Mouse (Mus musculus) layer of hippocampus, adult 18-20 months (tissue): ENCODE measurements around the gene Meox1. TPM values are rescaled to one million over a fixed set of nuclear protein-coding genes. Genes with fewer than 3 reads are reported as not detected.
A peak's percentile ranks its signal among the peaks of the same experiment; 100 is the strongest.

Source experiments
- DNase-seq, 2 experiments: peaks; one replicate each; pipeline ENCODE4 v3.0.0; 2022; ENCODE audit warnings: low spot score in 2 of 2
- total RNA-seq, 2 experiments: library from RNA; stranded (reverse); gene quantifications; 2 replicates each; pipeline ENCODE4 v1.2.3; 2021

Meox1 gene
- total RNA-seq, 2 experiments from 2014 or later, result 0.64 to 0.86 TPM

DNA sequence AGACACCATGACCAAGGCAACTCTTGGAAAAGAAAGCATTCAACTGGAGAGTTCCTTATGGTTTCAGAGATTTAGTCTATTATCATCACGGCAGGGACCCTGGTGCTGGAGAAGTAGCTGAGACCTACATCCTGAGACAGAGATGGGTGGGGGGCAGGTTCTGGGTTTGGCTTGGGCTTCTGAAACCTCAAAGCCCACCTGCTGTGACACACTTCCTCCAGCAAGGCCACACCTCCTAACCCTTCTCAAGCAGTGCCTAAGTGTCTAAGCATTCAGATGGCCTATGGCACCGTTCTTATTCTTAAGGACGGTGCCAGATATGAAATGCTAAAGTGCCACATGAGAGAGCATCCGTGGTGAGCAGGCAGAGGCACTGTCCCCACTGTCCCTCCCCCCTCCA lies 4.2 kb upstream of the Meox1 start:
- DNase-seq, result no peak

DNA sequence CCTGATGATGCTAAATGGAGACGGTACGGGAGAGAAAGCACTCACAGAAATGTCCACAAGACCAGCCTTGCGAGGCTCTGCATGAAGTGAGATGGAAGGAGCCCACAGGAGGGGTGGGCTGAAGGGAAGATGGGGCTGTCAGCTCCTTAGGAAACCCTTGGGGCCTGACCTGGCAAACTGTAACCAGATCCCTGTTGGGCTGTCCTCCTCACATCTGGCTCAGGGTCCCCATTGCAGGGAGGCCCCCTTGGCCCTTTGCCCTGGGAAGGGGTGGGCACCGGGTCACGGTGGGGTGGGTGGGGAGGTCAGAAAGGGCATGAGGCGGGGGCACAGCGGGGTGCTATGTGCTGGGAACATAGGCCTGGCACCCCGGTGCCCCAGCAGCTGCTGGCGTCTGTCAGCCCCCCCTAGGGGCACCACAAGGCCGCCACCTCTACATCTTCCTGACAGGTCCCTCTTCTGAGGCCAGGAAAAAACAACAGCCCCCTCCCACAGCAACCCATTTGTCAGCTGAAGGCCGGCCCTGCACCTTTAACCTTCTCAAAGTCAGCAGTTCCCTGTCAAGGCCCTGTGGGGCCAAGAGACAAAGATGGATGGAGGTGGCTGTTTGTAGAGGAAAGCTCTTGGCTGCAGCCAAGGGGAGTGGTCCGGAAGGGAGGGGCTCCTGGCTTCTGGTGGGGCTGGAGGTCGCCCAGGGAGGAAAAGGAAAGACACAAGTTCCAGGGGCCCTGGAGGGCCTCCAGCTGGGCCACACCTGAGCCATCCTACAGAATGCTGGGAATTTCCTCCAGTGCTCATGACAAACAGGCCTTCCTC lies 2.6 kb upstream of the Meox1 start:
- DNase-seq, result no peak

DNA sequence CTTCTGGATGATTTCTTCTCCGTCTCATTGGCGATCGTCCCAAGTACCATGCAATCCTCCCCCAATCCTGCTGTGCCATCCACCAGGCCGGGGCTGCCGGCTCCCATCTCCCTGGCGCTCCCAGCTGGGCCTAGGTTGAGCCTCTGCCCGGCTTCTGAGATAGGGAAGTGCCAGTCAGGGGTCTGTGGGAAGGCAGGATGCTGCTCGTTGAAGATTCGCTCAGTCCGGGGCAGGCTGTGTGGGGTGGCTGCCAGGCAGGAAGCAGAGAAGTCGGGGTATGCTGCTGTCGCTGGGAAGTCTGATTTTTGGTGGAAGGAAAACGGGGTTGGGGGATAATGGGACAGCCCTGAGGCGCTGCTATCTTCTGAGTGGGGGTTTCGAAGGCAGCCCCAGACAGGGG lies 614 bp downstream of the Meox1 start:
- DNase-seq, result no peak

DNA sequence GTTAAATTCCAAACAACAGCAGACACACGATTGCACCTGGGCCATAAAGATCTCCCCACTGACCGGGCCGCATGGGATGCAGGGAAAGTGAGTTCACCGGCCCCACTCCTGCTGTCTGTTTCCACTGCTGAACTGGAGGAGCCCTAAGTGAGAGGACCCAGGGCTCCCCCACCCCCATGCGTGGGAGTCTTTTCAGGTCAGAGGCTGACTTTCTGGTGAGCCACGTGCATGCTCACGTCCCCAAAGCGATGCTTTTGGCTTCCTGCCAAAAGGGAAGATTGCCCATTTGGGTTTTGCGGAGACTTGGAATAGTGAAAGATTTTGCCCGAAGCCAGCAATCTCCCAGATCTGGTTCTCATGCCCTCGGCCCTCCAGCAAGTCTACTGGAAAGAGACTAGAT lies 2.7 kb downstream of the Meox1 start:
- DNase-seq, result no peak

DNA sequence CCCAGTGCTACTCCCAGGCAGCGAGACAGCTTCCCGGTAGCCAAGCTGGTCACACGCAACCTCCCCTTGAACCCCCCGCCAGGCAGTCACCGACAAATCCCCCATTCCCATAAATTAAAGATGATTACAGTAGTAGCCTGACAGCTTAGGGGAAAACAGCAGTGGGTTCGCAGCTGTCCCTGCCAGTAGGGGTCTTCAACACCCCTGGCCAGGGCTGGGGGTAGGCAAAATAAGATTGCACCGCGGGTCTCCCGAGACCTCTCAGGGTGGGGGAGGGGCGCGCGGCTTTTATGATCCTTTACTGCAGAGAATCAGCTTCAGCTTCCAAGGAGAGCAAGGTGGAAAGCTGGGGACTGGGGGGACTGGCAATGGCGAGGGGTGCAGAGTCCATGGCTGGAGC lies 4.4 kb downstream of the Meox1 start:
- DNase-seq, result no peak

DNA sequence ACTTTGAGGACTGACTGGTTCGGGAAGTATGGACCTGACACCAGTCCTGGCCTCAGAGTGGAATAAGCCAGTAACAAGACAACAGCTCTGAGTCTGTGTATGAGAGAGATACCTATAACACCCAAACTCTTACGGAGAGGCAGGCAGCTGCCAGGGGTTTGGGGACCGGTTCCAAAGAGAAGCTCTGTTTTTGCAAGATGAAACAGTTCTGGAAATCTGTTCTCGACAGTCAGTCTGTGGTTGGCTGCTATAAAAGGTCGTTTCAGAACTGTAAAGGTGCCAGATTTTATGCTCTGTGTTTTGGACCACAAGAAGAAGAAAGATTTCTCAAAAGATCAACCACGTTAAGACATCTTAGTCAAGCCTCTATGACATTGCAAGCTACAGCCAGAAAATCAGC lies 5.4 kb downstream of the Meox1 start:
- DNase-seq, result no peak

DNA sequence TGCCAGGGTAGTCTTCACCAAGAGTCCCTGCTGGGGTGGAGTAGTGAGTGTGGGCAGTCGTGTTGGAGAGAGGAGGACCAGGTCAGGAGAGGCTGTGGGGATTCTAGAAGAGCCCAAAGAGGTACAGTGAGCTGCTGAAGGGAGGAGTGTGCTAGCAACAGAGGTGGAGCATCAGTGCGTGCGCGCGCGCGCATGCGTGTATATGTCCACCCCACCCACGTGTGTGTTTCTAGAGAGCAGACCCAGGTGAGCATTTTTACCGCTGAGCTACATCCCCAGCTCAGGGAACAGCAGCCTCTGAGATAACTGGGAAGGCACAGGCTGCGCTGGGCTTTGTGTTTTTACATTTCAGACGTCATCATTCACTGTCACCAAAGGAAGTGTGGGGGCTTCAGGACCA lies 7.7 kb downstream of the Meox1 start:
- DNase-seq, result no peak

DNA sequence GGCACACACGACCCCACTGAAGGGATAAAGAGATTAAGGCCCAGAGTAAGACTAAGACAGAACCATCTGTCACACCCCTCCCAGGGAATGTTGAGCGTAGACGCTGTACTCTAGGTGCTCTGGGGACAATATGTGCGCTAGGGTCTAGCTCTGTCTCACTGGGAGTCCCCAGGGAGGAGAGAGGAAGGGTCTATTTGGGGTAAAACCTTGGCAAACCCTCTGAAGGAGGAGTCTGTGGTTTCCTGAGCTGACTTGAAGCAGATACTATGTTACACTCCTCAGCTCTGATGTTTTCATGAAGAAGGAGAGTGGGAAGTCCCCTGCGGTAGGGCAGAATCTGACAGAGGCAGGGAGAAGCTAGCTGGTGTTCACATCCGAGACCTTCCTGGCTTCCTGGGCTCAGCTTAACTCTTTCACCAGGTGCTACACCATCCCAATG lies 8.3 kb downstream of the Meox1 start:
- DNase-seq, result no peak

DNA sequence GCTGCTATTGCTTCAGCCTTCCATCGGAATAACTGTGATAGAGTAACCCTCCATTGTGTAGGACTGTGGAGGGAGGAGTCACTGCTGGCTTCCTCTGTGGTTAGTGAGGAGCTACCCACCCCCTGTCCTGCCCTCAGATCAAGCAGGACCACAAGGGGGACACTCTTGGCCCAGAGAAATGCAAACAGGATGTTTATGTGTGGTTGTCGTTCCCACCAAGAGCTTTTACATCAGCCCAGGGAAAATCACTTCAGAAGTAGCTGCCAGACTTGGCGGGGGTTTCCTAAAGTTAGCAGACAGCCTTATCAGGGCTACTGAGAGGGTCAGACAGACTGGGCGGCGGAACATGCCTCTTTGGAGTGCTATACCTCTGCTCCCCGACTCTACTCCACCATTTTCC lies 8.9 kb downstream of the Meox1 start:
- DNase-seq, result no peak

DNA sequence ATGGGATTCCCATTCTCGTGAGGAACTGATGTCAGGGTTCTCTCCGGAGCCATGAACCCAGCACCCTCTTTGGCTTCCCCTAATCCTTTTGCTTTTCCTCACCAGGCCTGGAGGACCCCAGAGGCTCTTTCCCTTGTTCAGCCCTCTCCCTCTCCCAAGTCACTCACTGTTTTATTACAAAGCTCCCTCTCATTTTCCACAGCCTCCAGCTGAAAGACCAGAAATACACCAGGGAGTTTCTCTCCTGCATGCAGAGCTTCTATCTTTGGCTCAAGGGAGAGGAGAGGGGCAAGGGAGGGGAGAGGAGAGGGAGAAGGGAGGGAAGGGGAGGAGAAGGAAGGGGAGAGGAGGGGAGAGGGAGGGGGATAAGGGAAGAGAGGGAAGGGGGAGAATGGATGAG lies 10.3 kb downstream of the Meox1 start:
- no peak for DNase-seq

DNA sequence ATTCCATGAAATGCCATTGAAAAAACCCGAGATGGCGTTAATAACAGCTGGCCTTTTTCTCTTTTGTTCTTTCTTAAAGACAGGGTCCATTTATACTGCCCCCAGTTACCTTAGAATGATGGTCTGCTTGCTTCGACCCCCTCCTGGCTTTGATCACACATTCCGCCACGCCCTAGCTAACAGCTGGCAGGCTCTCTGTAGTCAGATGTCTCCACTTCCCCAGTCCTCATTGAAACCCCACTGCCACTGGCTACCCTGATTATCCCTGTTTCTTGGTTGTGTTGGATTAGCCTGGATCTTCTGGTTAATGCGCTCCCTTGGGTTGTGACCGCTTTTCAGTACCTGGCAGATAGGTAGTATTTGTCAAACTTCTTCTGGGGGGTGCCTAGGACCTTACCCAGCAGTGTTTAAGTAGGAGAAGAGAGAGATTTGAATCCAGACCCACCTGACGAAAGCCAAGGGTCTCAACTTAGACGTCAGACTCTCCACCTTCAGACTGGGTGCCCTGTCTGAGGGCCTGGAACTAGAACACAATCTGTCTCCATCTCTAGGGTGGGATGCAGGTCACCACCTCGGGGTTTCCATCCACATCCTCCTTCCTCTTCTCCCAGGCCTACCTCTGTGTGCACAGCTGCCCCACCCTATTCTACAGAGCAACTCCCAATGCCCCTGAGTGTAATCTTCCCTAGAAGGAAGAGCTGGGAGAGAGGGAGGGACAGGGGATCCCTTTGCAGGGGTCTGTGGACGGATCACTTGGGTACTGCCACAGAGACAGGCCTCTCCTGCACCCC lies 11.5 kb downstream of the Meox1 start:
- no peak for DNase-seq

DNA sequence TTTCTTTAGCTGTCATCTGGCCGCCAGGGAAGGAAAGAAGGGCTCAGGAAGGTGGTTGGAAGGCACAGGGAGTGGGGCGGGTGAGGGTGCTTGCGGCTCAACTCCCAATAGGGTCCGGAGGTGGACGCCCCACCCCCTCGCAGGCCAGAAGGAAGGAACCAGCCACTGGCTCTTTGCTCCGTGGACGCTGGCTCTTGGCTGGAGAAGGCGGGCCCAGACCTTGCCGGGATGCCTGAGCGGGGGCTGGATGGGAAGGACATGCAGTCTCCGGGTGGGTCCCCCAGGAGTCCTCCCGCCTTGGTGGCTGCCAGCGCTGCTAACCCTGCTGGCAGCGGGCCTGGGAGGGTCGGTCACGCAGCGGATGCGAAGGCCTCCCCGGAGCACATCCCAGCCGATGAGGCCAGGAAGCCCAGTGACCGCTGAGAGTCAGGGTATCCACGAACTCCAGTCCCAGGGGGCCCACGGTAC lies 12.5 kb downstream of the Meox1 start:
- DNase-seq, result peak in 1 of 2 experiments; percentile 9

DNA sequence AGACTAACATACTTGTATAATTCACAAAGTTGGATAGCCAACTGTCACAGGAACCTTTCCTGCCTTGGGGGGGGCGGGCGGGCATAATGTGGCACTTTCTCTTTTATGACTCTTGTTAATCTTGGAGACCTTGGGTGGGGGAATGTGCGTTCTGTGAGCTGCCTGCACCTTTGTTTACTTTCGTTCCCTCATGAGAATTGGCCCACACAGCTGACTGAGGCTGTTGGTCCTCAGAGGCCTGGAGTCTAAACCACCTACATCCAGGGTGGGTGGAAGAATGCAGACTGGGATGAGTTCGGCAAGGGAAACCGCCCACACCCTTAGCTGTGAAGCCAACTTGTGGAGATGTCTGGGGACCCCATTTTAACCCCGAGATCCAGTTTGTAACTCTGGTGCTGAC lies 13.0 kb downstream of the Meox1 start:
- no peak for DNase-seq

DNA sequence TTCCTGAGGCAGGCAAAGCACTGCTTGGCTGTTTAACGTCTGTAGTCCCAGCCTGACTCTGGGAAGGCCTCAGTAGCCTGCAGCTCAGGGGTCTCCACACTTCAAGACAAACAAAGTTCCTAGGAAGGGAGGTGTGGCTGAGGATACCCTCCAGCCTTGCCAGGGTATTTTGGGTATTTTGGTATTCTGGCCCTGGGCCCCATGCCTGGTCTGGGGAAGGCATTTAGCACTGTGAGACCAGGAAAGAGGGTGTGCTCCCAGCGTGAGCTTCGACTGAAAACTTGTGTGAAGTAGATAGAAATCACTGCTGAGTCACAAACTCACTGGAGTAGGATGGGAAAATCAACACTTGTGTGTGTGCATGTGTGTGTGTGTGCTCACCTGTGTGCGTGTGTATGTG lies 14.5 kb downstream of the Meox1 start:
- no peak for DNase-seq

DNA sequence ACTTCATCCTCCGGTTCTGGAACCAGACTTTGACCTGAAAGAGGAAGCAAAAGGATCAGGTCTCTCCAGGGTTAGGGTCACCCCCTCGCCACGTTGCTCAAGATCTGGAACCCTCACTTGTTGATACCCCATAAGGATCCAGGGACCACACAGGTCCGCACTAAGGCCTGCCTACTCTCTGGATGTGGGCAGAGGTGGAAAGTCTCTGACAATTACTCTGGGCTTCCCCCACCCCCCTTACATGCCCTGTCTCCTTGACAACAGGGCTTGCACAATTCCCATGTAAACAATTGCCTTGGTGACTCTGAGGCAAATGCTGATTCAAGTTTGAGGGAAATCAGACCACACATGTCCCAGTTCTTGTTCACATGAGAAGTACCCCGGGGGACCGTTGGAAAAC lies 15.5 kb downstream of the Meox1 start:
- peak in 1 of 2 experiments; percentile 28 for DNase-seq

DNA sequence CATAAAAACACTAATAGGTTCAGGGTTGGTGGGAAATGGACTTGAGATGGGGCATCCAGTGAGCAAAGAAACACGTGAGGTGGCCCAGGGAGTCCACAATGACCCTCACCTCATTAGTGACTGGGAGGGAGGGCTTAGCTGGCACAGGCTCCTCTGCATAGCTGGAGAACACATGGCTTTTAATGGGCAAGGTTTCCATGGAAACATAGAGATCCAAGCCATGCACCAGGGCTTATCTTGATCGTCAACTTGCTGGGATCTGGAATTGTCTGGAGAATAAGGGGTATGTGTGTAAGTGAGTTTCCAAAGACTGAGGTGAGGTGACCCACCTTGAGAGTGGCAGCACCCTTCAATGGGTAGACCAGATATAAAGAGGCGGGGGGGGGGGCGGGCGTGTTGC lies 19.2 kb downstream of the Meox1 start:
- DNase-seq, result no peak

DNA sequence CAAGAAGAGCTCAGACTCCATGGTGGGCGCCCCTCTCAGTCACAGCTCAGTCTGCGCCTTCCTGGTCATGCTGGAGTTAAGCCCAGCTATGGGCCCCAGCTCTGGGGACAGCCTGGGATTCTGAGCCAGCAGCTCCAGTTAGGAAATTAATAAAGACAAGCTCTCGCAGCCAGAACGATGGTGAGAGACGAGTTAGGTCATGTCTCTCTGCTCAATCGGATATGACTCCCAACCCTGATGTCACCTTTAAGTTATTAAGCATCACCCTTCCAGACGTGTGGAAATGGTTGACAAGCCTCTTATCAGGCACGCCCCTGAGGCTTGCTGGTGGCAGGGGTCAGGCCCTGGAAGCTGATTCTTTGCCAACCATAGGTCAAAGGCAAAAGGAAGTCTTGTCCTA lies 20.3 kb downstream of the Meox1 start:
- no peak for DNase-seq

DNA sequence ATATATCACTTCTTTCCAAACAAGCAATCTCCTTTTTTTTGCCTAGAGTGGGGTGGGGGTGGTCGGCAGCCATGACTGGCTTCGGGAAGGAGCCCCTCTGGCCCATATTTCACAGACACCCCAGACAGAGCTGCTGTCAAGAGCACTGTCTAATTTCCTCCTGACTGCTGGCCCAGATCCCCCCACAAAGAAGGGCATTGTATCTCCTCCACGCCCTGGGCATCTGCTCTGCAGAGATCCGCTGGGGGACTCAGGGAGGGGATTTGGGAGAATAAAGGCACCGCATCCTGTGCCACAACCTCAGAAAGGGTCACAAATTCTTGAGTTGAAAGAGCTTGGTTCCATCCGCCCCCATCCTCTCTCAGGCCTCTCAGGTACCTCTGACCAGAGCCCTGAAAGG lies 22.7 kb downstream of the Meox1 start:
- no peak for DNase-seq

DNA sequence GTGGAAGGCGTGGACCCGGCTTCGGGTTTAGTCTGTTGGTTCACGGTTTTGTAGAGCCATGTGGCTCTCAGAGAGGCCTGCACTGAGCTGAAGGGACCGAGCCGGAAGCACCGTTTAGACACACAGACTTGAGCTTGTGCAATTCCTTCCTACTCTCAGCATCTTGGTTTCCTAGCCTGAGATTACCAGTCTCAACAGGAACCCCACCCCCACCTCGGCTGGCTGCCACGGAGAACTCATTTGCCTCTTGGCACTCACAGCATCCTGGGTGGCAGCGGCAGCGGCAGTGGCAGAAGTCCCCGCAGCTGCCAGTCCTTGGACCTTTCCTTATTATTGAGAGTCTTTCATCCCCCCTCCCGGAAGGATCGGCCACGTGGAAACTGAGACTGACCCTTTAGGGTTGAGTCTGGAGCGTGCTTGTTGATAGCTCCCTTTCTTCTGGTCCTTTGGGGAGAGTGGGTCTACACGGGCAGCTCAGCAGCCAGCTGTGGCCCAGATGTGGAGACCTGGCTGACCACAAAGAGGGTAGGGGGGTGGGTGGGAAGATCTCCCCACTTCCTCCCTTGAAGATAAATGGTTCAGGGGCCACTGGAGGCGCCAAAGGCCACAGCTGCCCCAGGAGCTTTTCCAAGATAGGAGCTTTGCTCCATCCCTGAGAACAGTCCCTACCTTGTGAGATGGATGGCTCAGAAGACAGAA lies 24.0 kb downstream of the Meox1 start:
- peak; percentile 12 to 61 for DNase-seq

DNA sequence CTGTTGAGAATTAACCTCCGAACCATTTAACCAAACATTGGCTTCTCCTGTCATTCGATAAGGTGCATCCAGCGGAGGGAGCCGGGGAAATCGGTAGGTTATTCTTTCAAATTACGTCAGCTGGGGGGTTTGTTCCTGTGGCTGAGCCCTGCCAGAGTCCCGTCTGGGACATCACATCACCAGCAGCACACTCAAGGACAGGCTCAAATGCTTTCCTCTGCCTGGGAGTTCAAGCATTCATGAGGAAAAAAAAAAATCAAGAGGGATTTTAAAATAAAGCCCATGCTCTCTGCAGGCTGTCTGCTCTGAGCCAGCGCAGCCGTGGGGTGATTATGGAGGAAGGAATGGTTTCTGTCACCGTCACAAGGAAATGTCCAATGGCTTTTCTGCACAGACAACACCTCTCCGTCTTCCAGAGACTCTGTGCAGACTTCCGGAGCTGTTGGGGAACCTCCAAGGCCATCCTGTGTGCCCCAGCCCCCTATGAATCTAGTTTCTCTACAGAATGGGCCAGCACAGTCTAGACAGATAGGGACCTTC lies 26.6 kb downstream of the Meox1 start:
- no peak for DNase-seq

DNA sequence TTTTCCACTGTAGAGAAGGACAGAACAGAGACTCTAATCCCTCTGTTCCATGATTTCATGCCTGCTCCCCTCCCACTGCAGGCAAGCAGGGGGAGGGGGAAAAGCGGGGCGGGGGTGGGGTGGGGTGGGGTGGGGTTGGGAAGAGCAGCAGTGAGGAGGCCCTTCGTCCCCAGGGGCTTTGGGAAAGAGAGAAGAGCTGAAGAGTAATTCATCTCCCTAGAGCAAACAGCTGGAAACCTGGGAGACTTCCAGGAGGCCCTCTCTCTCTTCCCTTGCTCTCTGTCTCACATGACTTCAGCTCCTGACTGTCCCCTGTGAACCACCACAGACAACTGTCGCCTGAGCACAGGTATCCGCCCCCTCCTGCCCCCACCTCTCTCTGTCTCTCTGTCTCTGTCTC lies 35.4 kb downstream of the Meox1 start:
- no peak for DNase-seq
